Mouse (Mus musculus) kidney, postnatal 36 days (tissue): ENCODE measurements around the gene Kalrn.
A peak's percentile ranks its signal among the peaks of the same experiment; 100 is the strongest.

Source experiments
- DNase-seq, 2 experiments: peaks; one replicate each; pipeline ENCODE4 v3.0.0; 2021 to 2022; ENCODE audit warnings: mixed read lengths in 2 of 2

Gene Kalrn

GRCm38 (mm10) chr16:34167042-34167441 is 406.3 kb downstream of the Kalrn start:
- no peak for DNase-seq

GRCm38 (mm10) chr16:34163086-34163485 is 410.2 kb downstream of the Kalrn start:
- no peak for DNase-seq

- peak; percentile 82 to 86 for DNase-seq
Measured at GRCm38 (mm10) chr16:34159576-34159975, 413.8 kb downstream of the Kalrn start.

GRCm38 (mm10) chr16:34157386-34158135 is 415.8 kb downstream of the Kalrn start:
- peak; percentile 60 to 72 for DNase-seq

GRCm38 (mm10) chr16:34155696-34156095 is 417.6 kb downstream of the Kalrn start:
- no peak for DNase-seq

- DNase-seq = no peak
Measured at GRCm38 (mm10) chr16:34154903-34155302, 418.4 kb downstream of the Kalrn start.

GRCm38 (mm10) chr16:34151528-34152071 is 421.7 kb downstream of the Kalrn start:
- DNase-seq = no peak

- no peak for DNase-seq
Measured at GRCm38 (mm10) chr16:34141670-34142069, 431.7 kb downstream of the Kalrn start.

- DNase-seq = no peak
Measured at GRCm38 (mm10) chr16:34135074-34135473, 438.3 kb downstream of the Kalrn start.

GRCm38 (mm10) chr16:34134628-34135027 is 438.7 kb downstream of the Kalrn start:
- no peak for DNase-seq

- DNase-seq = peak; percentile 70 to 86
Measured at GRCm38 (mm10) chr16:34125595-34125994, 447.7 kb downstream of the Kalrn start.

- no peak for DNase-seq
Measured at GRCm38 (mm10) chr16:34122486-34122885, 450.8 kb downstream of the Kalrn start.

- DNase-seq = no peak
Measured at GRCm38 (mm10) chr16:34121288-34121687, 452.0 kb downstream of the Kalrn start.

GRCm38 (mm10) chr16:34120801-34121201 is 452.5 kb downstream of the Kalrn start:
- DNase-seq = no peak

- DNase-seq = no peak
Measured at GRCm38 (mm10) chr16:34119844-34120243, 453.5 kb downstream of the Kalrn start.

GRCm38 (mm10) chr16:34119370-34119769 is 454.0 kb downstream of the Kalrn start:
- DNase-seq = peak; percentile 17 to 62

- DNase-seq = peak; percentile 64 to 76
Measured at GRCm38 (mm10) chr16:34114665-34115064, 458.7 kb downstream of the Kalrn start.

- no peak for DNase-seq
Measured at GRCm38 (mm10) chr16:34113150-34113549, 460.2 kb downstream of the Kalrn start.

- peak; percentile 13 to 18 for DNase-seq
Measured at GRCm38 (mm10) chr16:34112490-34112889, 460.8 kb downstream of the Kalrn start.

GRCm38 (mm10) chr16:34110840-34111625 is 462.3 kb downstream of the Kalrn start:
- DNase-seq = no peak

- no peak for DNase-seq
Measured at GRCm38 (mm10) chr16:34104427-34104826, 468.9 kb downstream of the Kalrn start.

- no peak for DNase-seq
Measured at GRCm38 (mm10) chr16:34102742-34103141, 470.6 kb downstream of the Kalrn start.

GRCm38 (mm10) chr16:34099795-34100194 is 473.5 kb downstream of the Kalrn start:
- no peak for DNase-seq
